Mouse (Mus musculus): Measurements from ENCODE around the gene Lin28a. TPM values are rescaled to one million over a fixed set of nuclear protein-coding genes. Genes with fewer than 3 reads are reported as not detected.
"Not testable (repeated sequence)": the region's sequence is repeated elsewhere in the genome, so short reads cannot be mapped to it uniquely, and the experiment has no call there.

Gene Lin28a
- total RNA-seq, 2 experiments from 2014 or later = 4.8 to 36.5 TPM

DNA sequence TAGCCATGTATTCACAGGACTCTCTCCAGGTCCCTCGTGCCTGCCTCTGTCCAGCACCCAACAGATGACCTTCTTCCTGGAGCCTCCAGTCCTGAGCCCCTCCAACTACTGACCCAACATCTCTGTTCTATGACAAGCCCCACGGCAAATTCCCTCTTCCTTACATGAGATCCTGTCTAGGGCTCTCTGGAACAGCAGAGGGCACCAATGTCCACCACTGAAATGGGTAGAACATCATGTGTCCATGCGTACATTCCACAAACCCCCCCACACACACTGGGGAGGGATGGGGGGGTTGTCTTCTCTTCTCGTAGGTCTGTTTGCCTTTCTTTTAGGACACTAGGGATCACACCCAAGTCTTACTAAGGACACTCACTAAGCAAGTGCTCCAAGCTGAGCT lies 28.6 kb downstream of the Lin28a start:
- no peak for ATAC-seq (ENCODE audit: poor library complexity, severe bottlenecking)

DNA sequence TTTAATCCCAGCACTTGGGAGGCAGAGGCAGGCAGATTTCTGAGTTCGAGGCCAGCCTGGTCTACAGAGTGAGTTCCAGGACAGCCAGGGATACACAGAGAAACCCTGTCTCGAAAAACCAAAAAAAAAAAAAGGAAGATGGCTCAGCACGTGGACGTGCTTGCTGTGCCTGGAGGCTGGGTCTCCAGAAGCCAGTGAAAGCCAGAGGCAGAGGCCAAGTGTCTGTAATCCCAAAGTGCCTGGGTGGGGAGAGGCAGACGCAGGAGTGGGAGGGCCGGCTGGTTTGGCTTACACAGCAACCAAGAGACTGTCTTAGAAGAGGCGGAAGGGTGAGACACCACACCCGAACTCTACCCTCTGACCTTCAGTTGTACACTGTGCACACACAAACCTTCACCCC lies 30.4 kb downstream of the Lin28a start:
- not testable (repeated sequence) for ATAC-seq (ENCODE audit: poor library complexity, severe bottlenecking)

DNA sequence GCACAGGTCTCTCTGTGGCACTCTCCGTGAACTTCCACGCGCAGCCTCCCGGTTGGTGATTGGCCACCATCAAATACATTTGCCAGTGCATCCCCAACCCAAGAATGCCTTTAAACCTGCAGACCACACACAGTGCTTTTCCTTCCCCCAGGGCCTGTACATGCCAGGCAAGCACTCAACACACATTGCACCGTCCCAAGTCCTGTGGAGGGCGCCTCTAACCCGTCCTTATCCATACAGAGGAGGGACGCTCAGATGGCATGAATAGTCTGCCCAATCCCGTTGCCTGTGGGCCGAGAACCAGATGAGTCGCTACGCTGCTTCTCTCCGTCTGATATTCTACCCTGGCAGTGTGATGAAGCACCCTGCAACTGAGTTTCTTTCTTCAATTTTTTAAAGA lies 35.7 kb downstream of the Lin28a start:
- ATAC-seq (ENCODE audit: poor library complexity, severe bottlenecking) = no peak

DNA sequence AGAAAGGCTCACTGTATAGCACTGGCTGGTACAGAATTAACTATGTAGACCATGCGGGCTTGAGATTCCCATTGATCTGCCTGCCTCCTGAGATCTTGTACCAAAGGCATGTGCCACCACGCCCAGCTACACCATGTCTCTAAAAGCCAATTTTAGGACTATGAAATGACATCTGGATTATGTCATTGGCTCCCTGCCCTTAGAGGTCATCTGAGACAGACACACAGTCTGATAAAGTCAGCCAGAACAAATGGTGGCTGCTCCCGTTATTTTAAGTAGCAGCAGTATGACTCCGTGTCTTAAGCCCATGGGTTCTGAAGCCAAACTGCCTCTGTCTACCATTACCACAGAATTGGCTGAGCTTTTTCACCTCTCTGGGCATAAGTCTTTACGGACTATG lies 38.1 kb downstream of the Lin28a start:
- no peak for ATAC-seq (ENCODE audit: poor library complexity, severe bottlenecking)

DNA sequence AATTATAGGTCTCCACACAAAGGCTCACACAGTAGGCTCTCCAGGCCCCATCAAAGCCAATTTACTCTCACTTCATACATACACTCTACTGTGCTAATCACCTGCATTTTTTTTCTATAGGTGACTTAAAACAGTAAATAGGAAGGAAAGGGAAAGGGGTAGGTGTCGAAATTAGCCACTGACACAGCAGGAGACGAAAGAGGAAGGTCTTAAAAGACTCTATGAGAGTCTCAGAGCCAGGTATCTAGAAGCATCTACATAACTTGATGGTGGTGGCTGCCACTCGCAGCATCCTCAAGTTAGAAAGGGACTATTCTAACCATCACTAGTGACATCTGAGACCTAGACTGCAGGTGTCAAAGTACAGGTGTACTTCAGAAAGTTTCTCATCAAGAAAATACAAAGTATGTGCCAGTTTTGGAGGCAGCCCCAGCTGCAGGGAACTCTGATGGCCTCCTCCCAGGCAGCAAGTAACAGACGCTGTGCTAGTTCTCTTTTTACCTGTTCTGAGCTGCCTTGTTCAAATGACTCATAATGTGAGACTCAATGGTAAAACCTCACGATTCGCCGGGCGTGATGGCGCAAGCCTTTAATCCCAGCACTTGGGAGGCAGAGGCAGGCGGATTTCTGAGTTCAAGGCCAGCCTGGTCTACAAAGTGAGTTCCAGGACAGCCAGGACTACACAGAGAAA lies 40.5 kb downstream of the Lin28a start:
- peak; percentile 83 for ATAC-seq (ENCODE audit: poor library complexity, severe bottlenecking)

DNA sequence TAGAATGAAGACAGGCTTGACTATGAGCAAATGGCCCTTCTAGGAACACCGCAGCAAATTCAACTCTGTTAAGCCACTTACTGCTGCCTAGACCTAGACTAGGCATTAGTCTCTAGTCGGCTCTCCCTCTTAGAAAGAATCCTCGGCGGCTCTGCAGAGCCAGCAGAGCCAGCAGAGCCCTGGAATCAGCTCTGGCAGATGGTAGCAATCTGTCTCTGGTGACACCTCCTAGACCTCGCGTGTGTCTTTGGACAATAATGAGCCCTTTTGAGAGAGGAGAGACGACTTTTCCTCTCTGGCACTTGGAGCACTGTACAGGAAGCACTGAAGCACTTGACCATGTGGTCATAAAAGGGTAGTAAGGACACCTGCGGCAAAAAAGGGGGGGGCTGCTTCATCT lies 46.9 kb downstream of the Lin28a start:
- ATAC-seq (ENCODE audit: poor library complexity, severe bottlenecking) = no peak

DNA sequence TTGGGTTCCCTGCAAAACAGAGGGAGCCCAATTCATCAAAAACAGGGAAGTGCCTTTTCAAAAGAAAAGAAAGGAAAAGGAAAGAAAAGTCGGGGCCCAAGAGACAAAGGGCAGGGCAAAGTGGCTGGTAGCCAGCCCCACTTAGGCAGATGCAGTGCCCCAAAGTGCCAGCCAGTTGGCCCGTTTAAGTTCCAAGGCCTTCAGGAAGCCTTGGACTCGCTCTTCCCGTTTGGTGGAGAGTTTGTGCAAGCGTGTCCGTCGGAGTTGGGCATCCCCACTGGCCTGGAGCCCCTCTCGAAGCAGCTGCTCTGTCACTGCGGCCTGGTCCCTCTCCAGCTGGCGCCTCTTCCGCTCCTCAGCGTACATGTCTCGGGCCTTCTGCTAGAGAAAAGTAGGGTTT lies 47.8 kb downstream of the Lin28a start:
- ATAC-seq (ENCODE audit: poor library complexity, severe bottlenecking) = no peak

DNA sequence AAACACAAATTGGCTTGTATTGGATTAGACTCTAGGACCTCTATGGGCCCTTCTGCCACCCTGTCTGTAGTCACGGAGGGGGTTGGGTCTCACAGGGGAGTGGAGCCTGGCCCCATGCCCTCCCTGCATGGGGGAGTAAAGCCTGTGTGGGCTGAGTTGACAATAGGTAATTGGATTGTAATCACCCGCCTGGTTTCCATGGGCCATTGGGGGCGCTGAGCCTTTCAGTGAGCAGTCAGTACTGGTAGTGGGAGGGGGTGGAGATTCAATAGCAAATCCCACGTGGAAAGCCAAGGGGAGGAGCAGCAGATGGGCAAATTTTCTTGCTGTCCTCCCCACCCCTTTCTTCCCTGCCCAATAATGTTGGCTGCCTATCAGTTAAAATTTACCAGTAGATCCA lies 48.4 kb downstream of the Lin28a start:
- no peak for ATAC-seq (ENCODE audit: poor library complexity, severe bottlenecking)

DNA sequence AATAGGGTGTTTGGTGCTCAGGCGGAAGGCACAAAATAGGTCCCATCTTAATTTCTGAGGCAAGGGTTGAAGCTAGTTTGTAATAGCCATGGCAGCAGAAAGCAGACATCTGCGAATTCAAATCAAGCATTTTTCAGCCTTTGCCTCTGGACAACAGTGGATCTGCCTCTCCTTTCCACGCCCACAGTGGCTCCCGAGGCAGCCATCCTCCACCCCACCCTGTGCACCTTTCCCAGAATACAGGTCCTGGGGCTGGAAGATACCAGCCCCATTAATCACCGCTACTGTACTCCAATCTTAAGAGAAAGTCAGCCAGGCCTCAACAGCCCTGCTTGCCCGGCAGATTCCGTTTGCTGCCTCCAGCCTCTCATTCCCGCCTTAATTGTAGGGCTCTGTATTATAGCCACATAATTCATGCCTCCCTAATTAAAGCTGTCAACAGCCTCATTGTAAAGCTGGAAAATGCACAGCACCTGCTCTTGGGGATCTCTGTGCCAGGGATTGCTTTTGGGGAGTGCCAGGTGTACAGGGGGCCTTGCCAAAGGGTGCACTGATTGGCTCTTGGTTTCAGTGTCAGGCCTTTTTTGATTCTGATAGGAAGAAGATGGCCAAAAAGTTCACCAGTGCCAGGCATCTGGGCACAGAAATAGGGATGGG lies 49.4 kb downstream of the Lin28a start:
- ATAC-seq (ENCODE audit: poor library complexity, severe bottlenecking) = no peak

DNA sequence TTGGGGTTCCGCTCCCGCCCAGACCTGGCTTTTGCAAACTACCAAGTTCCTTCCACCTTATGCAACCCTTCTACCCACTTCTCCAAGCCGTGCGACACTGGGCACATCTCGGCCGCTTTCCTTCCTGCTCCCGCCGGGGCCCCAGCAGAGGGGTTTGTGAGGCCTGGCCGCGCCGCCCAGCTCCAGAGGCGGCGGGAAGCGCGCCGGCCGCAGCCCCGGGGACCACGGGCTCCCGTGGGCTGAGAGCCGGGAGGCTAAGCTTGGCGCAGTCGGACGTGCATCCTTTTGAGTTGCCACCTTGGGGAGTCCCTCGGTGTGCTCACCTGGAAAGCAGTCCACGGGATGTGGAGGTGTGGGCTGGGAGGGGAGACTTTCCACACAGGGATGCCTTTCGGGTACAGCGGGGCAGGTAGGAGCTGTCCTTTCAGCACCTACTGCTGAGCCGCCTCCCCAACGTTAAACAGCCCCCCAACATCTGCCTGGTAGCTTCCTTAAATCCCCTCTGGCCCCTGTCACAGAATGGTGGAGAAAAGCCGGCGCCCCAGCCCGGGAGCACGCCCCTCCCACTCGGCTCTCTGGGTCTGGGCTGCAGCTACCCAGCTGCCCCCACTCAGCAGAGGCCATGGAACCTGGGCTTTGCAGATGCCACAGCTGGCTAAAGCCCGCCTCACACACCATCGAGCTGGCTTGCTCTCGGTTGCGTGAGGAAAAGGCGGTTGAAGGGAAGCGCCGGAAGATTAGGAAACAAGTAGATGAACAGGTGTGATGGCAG lies 50.3 kb downstream of the Lin28a start, which contains the start of gene Hmgn2:
TSS of gene Hmgn2 (minus strand) at position 501 of the 772 bp plus-strand sequence.
- peak; percentile 5 for ATAC-seq (ENCODE audit: poor library complexity, severe bottlenecking)

DNA sequence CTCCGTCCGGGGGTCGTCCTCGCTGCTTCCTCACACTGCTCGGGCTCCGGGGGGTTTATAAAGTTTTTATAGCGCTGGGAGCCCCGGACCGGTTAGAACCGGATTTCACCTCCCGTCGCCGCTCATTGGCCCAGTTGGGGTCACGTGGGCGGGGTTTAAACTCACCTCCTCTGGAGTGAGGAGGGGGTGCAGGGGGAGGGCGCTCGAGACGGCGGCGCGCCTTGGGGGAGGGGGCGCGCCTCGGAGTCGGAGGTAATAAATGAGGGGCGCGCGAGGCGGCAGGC lies 50.8 kb downstream of the Lin28a start:
- ATAC-seq (ENCODE audit: poor library complexity, severe bottlenecking) = peak; percentile 79

DNA sequence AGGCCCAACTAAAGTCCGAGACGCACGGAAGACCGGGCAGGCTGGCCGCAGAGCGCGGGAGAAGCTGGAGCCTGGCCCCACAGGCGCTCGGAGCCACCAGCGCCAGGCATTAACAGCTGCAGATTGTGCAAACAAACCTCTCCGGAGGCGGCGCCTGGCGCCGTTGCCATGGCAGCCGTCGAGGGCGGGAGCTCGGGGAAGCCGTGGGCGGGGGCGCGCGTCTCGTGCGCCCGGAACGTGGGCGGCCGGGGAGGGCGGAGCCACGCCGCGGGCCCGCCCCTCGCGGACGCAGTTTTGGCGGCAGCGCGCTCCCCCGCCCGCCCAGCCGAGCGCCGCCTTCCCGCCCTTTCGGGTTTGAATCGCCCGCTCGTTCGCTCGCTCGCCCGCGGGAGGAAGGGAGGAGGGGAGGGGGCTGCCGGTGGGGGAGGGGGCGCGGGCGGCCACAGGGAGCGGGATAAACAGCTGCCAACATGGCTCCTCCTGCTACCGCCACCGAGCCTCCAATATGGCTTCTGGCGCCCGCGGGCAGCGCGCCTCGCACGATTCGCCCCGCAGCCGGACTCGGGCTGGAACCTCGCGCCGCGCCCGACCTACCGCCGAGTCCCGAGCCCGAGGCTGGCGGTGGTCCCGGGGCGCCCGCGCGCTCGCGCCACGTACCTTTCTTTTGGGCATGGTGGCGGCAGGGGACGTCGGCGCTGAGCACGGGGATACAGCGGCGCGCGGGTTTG lies 51.3 kb downstream of the Lin28a start:
- peak; percentile 76 for ATAC-seq (ENCODE audit: poor library complexity, severe bottlenecking)

DNA sequence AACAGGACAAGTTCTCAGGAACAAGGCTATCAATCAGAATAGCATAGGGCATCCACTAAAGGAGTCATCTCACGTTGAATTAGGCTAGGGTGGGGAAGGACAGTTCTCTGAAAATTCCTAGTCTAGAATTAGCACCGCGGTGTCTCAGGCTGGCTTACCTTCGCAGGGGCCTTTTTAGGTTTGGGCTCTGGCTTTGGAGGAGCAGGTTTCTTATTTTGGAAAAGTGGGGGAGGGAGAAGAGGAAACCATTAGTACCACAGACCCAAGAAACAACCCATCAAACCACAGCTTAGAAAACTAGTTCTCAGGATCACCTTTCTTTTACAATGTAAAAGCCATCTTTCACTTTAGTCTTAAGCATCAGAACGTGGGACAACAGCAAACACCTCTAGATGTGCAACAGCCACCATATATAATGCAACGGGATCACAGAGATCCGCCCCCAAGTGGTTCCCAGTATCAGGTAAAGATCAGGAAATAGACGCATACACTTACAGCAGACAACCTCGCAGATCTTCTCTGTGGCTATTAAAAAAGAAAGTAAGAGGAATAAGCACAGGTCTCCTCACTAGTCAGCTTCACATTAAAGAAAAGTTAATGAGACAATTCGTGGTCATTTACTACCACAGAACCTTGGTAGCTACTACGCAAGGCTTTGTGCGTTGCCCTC lies 52.2 kb downstream of the Lin28a start:
- no peak for ATAC-seq (ENCODE audit: poor library complexity, severe bottlenecking)

DNA sequence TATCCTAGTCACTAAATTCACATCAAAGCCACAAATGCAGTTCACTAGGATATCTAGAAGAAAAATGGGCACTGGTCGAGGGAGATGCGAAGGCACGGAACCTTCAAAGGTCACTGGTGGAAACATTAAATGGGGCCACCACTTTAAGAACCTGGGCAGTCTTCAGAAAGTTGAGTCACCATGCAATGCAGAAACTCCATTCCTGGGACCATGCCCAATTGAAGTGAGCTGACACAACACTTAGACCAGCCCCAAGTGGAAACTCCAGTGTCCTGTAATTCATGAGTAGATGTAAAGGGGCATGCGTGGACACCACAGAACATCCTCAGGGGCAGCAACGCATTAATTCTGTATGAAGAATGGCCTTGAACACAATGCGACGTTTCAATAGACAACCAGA lies 56.1 kb downstream of the Lin28a start:
- no peak for ATAC-seq (ENCODE audit: poor library complexity, severe bottlenecking)

DNA sequence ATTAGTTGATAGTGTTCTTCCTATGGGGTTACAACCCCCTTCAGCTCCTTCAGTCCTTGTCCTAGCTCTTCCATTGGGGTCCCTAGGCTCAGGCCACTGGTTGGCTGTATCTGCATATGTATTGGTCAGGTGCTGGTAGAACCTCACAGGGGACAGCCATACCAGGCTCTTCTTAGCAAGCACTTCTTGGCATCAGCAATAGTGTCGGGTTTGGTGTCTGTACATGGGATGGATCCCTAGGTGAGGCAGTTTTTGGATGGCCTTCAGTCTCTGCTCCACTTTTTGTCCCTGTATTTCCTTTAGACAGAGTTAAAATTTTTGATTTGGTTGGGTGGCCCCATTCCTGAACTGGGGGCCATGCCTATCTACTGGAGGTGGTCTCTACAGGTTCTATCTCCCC lies 59.8 kb downstream of the Lin28a start:
- no peak for ATAC-seq (ENCODE audit: poor library complexity, severe bottlenecking)

DNA sequence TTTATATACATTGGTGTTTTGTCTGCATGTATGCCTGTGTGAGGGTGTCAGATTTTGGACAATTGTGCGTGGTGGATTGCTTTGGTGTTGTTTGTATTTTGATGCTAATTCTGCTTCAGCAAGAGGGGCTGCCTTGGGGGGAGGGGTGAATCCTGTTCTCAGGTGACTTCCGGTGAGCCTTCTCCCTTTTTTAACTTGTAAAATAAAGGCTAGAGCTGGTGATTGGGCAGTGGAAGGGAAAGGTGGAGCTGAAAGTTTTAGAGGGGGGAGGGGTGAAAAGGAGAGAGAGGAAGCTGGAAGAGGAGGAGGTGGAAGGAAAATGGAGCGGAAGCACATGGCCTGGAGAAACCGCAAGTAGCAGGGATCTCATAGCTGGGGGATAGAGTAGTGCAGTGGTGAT lies 62.3 kb downstream of the Lin28a start:
- ATAC-seq (ENCODE audit: poor library complexity, severe bottlenecking) = no peak

Other genes starting within 250 kb of the Lin28a start
- 109 and 112 TPM in 2 replicates for gene Rps6ka1, start 131.0 kb downstream of the Lin28a start, total RNA-seq (2015)
- gene Rps6ka1, start 131.0 kb downstream of the Lin28a start, total RNA-seq (2017) = 156 and 160 TPM in 2 replicates
- gene Hmgn2, start 50.2 kb downstream of the Lin28a start, total RNA-seq (2015) = 1,486 and 1,526 TPM in 2 replicates
- gene Hmgn2, start 50.2 kb downstream of the Lin28a start, total RNA-seq (2017) = 700 and 725 TPM in 2 replicates
- 26.6 and 28.9 TPM in 2 replicates for gene Dhdds, start 17.9 kb downstream of the Lin28a start, total RNA-seq (2015)
- gene Dhdds, start 17.9 kb downstream of the Lin28a start, total RNA-seq (2017) = 17.9 and 24.0 TPM in 2 replicates
- 0.20 and 0.66 TPM in 2 replicates for gene Zfp683, start 35.0 kb upstream of the Lin28a start, total RNA-seq (2015)
- not detected in 2 replicates for gene Zfp683, start 35.0 kb upstream of the Lin28a start, total RNA-seq (2017)
- gene Crybg2, start 42.0 kb upstream of the Lin28a start, total RNA-seq (2015) = 1.1 and 1.9 TPM in 2 replicates
- 0.04 and 0.15 TPM in 2 replicates for gene Crybg2, start 42.0 kb upstream of the Lin28a start, total RNA-seq (2017)
- gene Cd52, start 76.2 kb upstream of the Lin28a start, total RNA-seq (2015) = 2,426 and 2,524 TPM in 2 replicates
- 3,236 and 3,524 TPM in 2 replicates for gene Cd52, start 76.2 kb upstream of the Lin28a start, total RNA-seq (2017)
- gene Ubxn11, start 83.7 kb upstream of the Lin28a start, total RNA-seq (2015) = 0.89 and 1.8 TPM in 2 replicates
- 1.7 and 2.9 TPM in 2 replicates for gene Ubxn11, start 83.7 kb upstream of the Lin28a start, total RNA-seq (2017)
- 1,305 and 1,385 TPM in 2 replicates for gene Sh3bgrl3, start 109.9 kb upstream of the Lin28a start, total RNA-seq (2015)
- 523 and 622 TPM in 2 replicates for gene Sh3bgrl3, start 109.9 kb upstream of the Lin28a start, total RNA-seq (2017)
- gene Cep85, start 168.3 kb upstream of the Lin28a start, total RNA-seq (2015) = 11.4 and 20.6 TPM in 2 replicates
- gene Cep85, start 168.3 kb upstream of the Lin28a start, total RNA-seq (2017) = 17.7 TPM in 2 replicates
- 0.07 TPM in 1 of 2 replicates, not detected in the other for gene Gm7534, start 184.2 kb upstream of the Lin28a start, total RNA-seq (2015)
- gene Gm7534, start 184.2 kb upstream of the Lin28a start, total RNA-seq (2017) = not detected in 2 replicates
- gene Catsper4, start 208.5 kb upstream of the Lin28a start, total RNA-seq (2015) = not detected in 2 replicates
- gene Catsper4, start 208.5 kb upstream of the Lin28a start, total RNA-seq (2017) = not detected in 2 replicates
- gene Cnksr1, start 219.6 kb upstream of the Lin28a start, total RNA-seq (2015) = 0.11 TPM in 1 of 2 replicates, not detected in the other
- gene Cnksr1, start 219.6 kb upstream of the Lin28a start, total RNA-seq (2017) = not detected in 2 replicates
- gene E130218I03Rik, start 224.8 kb upstream of the Lin28a start, total RNA-seq (2015) = not detected in 2 replicates
- not detected in 2 replicates for gene E130218I03Rik, start 224.8 kb upstream of the Lin28a start, total RNA-seq (2017)
- gene Zfp593, start 226.8 kb upstream of the Lin28a start, total RNA-seq (2015) = 3.5 and 4.6 TPM in 2 replicates
- 3.8 and 5.9 TPM in 2 replicates for gene Zfp593, start 226.8 kb upstream of the Lin28a start, total RNA-seq (2017)
- gene Gm30191, start 228.1 kb upstream of the Lin28a start, total RNA-seq (2015) = not detected in 2 replicates
- gene Gm30191, start 228.1 kb upstream of the Lin28a start, total RNA-seq (2017) = not detected in 2 replicates
- not detected in 2 replicates for gene Grrp1, start 235.3 kb upstream of the Lin28a start, total RNA-seq (2015)
- not detected in 2 replicates for gene Grrp1, start 235.3 kb upstream of the Lin28a start, total RNA-seq (2017)